Mouse (Mus musculus): ENCODE data around the gene Galnt10. TPM values are rescaled to one million over a fixed set of nuclear protein-coding genes. Genes with fewer than 3 reads are reported as not detected.

Galnt10 gene
- polyA plus RNA-seq (2017; shearing (Covaris generic)) = 7.6 TPM

GRCm38 (mm10) chr11:57645018-57645559 is at the start of gene Galnt10:
Gene Galnt10 (plus strand): TSS chr11:57645442.

GRCm38 (mm10) chr11:57800971-57801765 is 155.9 kb downstream of the Galnt10 start, which contains the start of gene Sap30l:
Gene Sap30l (plus strand): TSS chr11:57801637.

GRCm38 (mm10) chr11:57832552-57833201 is 187.4 kb downstream of the Galnt10 start, which contains the start of gene Hand1:
Gene Hand1 (minus strand): TSS chr11:57832818.

Other genes starting within 250 kb of the Galnt10 start
- gene Fam114a2, start 126.8 kb upstream of the Galnt10 start, polyA plus RNA-seq (2017; shearing (Covaris generic)) = 117 TPM
- 41.1 TPM for gene Mfap3, start 126.8 kb upstream of the Galnt10 start, polyA plus RNA-seq (2017; shearing (Covaris generic))
- gene Sap30l, start 156.2 kb downstream of the Galnt10 start, polyA plus RNA-seq (2017; shearing (Covaris generic)) = 3.9 TPM
- not detected for gene Hand1, start 187.4 kb downstream of the Galnt10 start, polyA plus RNA-seq (2017; shearing (Covaris generic))

All from activated CD4-positive, CD25-positive, alpha-beta regulatory T cell, adult 9 weeks (primary cell).